Mouse (Mus musculus) CH12.LX (cell line): ENCODE measurements around the gene Irak4. TPM values are rescaled to one million over a fixed set of nuclear protein-coding genes. Genes with fewer than 3 reads are reported as not detected.
A peak's percentile ranks its signal among the peaks of the same experiment; 100 is the strongest.

Source experiments
- DNase-seq: peaks from one replicate; pipeline ENCODE4 v3.0.0-alpha.2; 2013; ENCODE audit errors: extremely low read depth
- H3K27ac ChIP-seq: 2 replicates; pipeline ENCODE4 v1.5.1; 2012; ENCODE audit warnings: low read depth, mild to moderate bottlenecking, control low read depth, moderate library complexity; ENCODE audit not compliant: insufficient read depth
- H3K27me3 ChIP-seq: replicated peaks from 2 replicates; pipeline ENCODE3; 2012; ENCODE audit warnings: inconsistent platforms
- H3K36me3 ChIP-seq, 2 experiments: replicated peaks in 1 of 2; 2 replicates each; pipeline versions ENCODE3 to v1.6.1; 2012; ENCODE audit warnings: inconsistent platforms in 1 of 2, low read length in 1 of 2, mild to moderate bottlenecking in 1 of 2, mixed read lengths in 1 of 2, moderate library complexity in 1 of 2; ENCODE audit not compliant: control insufficient read depth in 1 of 2, insufficient read depth in 1 of 2
- H3K4me1 ChIP-seq, 2 experiments: 2 replicates each; pipeline ENCODE4 v1.6.1; 2012; ENCODE audit warnings: inconsistent platforms in 1 of 2, moderate library complexity in 1 of 2; ENCODE audit not compliant: insufficient read depth in 2 of 2, control insufficient read depth in 1 of 2
- H3K4me2 ChIP-seq: 2 replicates; pipeline ENCODE4 v1.6.1; 2012; ENCODE audit warnings: low read depth, mild to moderate bottlenecking, control low read depth; ENCODE audit not compliant: poor library complexity, insufficient read depth, severe bottlenecking
- H3K4me3 ChIP-seq, 3 experiments: fragments of 150-350 bp in 1 of 3; sonication (generic) in 1 of 3; replicated peaks in 1 of 3; 2 replicates each; pipeline versions ENCODE3 to v1.5.1; 2011 to 2012; ENCODE audit warnings: low read depth in 2 of 3, low read length in 2 of 3, mild to moderate bottlenecking in 2 of 3, moderate library complexity in 2 of 3, control low read depth in 1 of 3, improper control_type of control experiment in 1 of 3, inconsistent platforms in 1 of 3, mixed read lengths in 1 of 3; ENCODE audit not compliant: poor library complexity in 1 of 3
- H3K79me2 ChIP-seq: replicated peaks from 2 replicates; pipeline ENCODE4 v1.6.1; 2012; ENCODE audit warnings: mild to moderate bottlenecking, moderate library complexity; ENCODE audit not compliant: control insufficient read depth, poor library complexity, insufficient read depth, severe bottlenecking; ENCODE audit errors: extremely low read depth
- H3K9ac ChIP-seq: 2 replicates; pipeline ENCODE4 v1.6.1; 2012; ENCODE audit warnings: low read depth, mild to moderate bottlenecking, control low read depth, moderate library complexity; ENCODE audit not compliant: insufficient read depth
- H3K9me3 ChIP-seq: replicated peaks from 2 replicates; pipeline ENCODE3; 2012; ENCODE audit warnings: low read length, inconsistent platforms, mixed read lengths
- BHLHE40 ChIP-seq: IDR thresholded peaks from 2 replicates; pipeline ENCODE4 v1.6.1; 2011; ENCODE audit warnings: mild to moderate bottlenecking, low read depth, low read length, improper control_type of control experiment
- CHD1 ChIP-seq: IDR thresholded peaks from 2 replicates; pipeline ENCODE4 v1.6.1; 2012; ENCODE audit warnings: low read depth, low read length, improper control_type of control experiment, inconsistent platforms
- CTCF ChIP-seq, 2 experiments: IDR thresholded peaks in 1 of 2; conservative IDR thresholded peaks in 1 of 2; 2 replicates each; pipeline ENCODE4 v1.5.1; 2011 to 2012; ENCODE audit warnings: low read depth in 2 of 2, low read length in 2 of 2, improper control_type of control experiment in 1 of 2, inconsistent platforms in 1 of 2, mild to moderate bottlenecking in 1 of 2, moderate library complexity in 1 of 2
- EP300 ChIP-seq: IDR thresholded peaks from 2 replicates; pipeline ENCODE4 v1.6.1; 2011; ENCODE audit warnings: low read length, improper control_type of control experiment
- ETS1 ChIP-seq: conservative IDR thresholded peaks from 2 replicates; pipeline ENCODE4 v1.6.1; 2012; ENCODE audit warnings: low read depth, mild to moderate bottlenecking, inconsistent platforms, low read length, improper control_type of control experiment, moderate library complexity
- IRF4 ChIP-seq: IDR thresholded peaks from 2 replicates; pipeline ENCODE4 v1.6.1; 2014; ENCODE audit warnings: low read depth, mild to moderate bottlenecking, inconsistent platforms, low read length, improper control_type of control experiment
- JUND ChIP-seq: conservative IDR thresholded peaks from 2 replicates; pipeline ENCODE4 v1.6.1; 2011; ENCODE audit warnings: low read depth, low read length, improper control_type of control experiment
- MAFK ChIP-seq: IDR thresholded peaks from 2 replicates; pipeline ENCODE4 v1.6.1; 2011; ENCODE audit warnings: low read length, improper control_type of control experiment; ENCODE audit not compliant: insufficient replicate concordance
- MAZ ChIP-seq: IDR thresholded peaks from 2 replicates; pipeline ENCODE4 v1.6.1; 2012; ENCODE audit warnings: low read depth, mild to moderate bottlenecking, inconsistent platforms, low read length, improper control_type of control experiment, moderate library complexity
- MEF2A ChIP-seq: IDR thresholded peaks from 2 replicates; pipeline ENCODE4 v1.6.1; 2014; ENCODE audit warnings: low read depth, mild to moderate bottlenecking, inconsistent platforms, low read length, improper control_type of control experiment, borderline replicate concordance
- MXI1 ChIP-seq: IDR thresholded peaks from 2 replicates; pipeline ENCODE4 v1.6.1; 2011; ENCODE audit warnings: mild to moderate bottlenecking, low read depth, low read length, improper control_type of control experiment
- MYC ChIP-seq: IDR thresholded peaks from 2 replicates; pipeline ENCODE4 v1.6.1; 2011; ENCODE audit warnings: low read depth, mild to moderate bottlenecking, improper control_type of control experiment, low read length
- NELFE ChIP-seq: IDR thresholded peaks from 2 replicates; pipeline ENCODE4 v1.6.1; 2011; ENCODE audit warnings: low read depth, low read length, improper control_type of control experiment
- PAX5 ChIP-seq: IDR thresholded peaks from 2 replicates; pipeline ENCODE4 v1.6.1; 2012; ENCODE audit warnings: low read length, inconsistent platforms, mixed read lengths
- POLR2AphosphoS2 ChIP-seq: IDR thresholded peaks from 2 replicates; pipeline ENCODE4 v1.6.1; 2011; ENCODE audit warnings: low read depth, low read length, improper control_type of control experiment
- SIN3A ChIP-seq: IDR thresholded peaks from 2 replicates; pipeline ENCODE4 v1.6.1; 2012; ENCODE audit warnings: low read length, improper control_type of control experiment, inconsistent platforms
- SMC3 ChIP-seq: IDR thresholded peaks from 2 replicates; pipeline ENCODE4 v1.6.1; 2011; ENCODE audit warnings: low read depth, low read length, improper control_type of control experiment
- TBP ChIP-seq: conservative IDR thresholded peaks from 2 replicates; pipeline ENCODE4 v1.6.1; 2011; ENCODE audit warnings: low read depth, low read length, improper control_type of control experiment
- USF1 ChIP-seq: IDR thresholded peaks from 2 replicates; pipeline ENCODE4 v1.6.1; 2014; ENCODE audit warnings: low read depth, mild to moderate bottlenecking, inconsistent platforms, low read length, improper control_type of control experiment
- USF2 ChIP-seq: conservative IDR thresholded peaks from 2 replicates; pipeline ENCODE4 v1.6.1; 2011; ENCODE audit warnings: low read depth, low read length, improper control_type of control experiment
- dilution Hi-C: fragments of 300-500 bp; cut with MboI; formaldehyde crosslinking; loops from 2 replicates; pipeline ENCODE4 v1.14.3; 2020; ENCODE audit warnings: low sequenced_read_pairs; ENCODE audit not compliant: extremely low pct_unique_long_range_greater_than_20kb, extremely low pct_ligation_motif_present
- in situ Hi-C: fragments of 300-500 bp; cut with MboI; formaldehyde crosslinking; loops from 3 replicates; pipeline ENCODE4 v1.14.3; 2019; ENCODE audit warnings: low sequenced_read_pairs, low pct_ligation_motif_present, low pct_unique_long_range_greater_than_20kb, mixed read lengths
- polyA plus RNA-seq: library from polyadenylated mRNA; unstranded; fragments of >175 nt; gene quantifications from 2 replicates; pipeline ENCODE4 v1.2.1, GENCODE M21; 2012; ENCODE audit warnings: low read depth; ENCODE audit not compliant: insufficient read length
- total RNA-seq, 2 experiments: library from RNA; depleted of rRNA; stranded (reverse); fragments of 300-350 nt in 1 of 2; fragments of >200 nt in 1 of 2; gene quantifications; 2 replicates each; pipeline ENCODE4 v1.2.3; 2012 to 2014

Irak4 gene
- total and polyA plus RNA-seq, 3 experiments = 7.6 to 15.3 (median 14.4) TPM

GRCm38 (mm10) chr15:94582000-94582593 lies 38.7 kb downstream of the Irak4 start:
- Histone ChIP-seq H3K4me3 (no peak overlapping the region), H3K79me2 (peaks cover 14% of the 10 kb centered on the region), H3K27me3 (no peaks in the 10 kb centered on the region), H3K9me3 (no peaks in the 10 kb centered on the region)
- no peak for TF ChIP-seq MXI1
- TF ChIP-seq MYC = no peak
- TF ChIP-seq MAFK = peak; percentile 78
- TF ChIP-seq, all 38 proteins: peak for 1
- no peak for DNase-seq
- in situ Hi-C loops = no loop called here
- peaks cover 0 to 8% of the 10 kb centered on the region in 2 experiments; a peak in 2 of 4 replicates for H3K4me1 ChIP-seq
- H3K4me2 ChIP-seq = no peak overlapping the region
- H3K27ac ChIP-seq = no peak overlapping the region
- peaks cover 62 to 81% of the 10 kb centered on the region in 2 experiments for H3K36me3 ChIP-seq
- no peak overlapping the region for H3K9ac ChIP-seq
- dilution Hi-C loops = no loop called here

- Histone ChIP-seq H3K9me3 (no peaks in the 10 kb centered on the region), H3K4me2 (no peak overlapping the region), H3K4me3 (no peak overlapping the region), H3K79me2 (peaks cover 18% of the 10 kb centered on the region), H3K9ac (no peak overlapping the region), H3K27ac (no peak overlapping the region), H3K36me3 (peaks cover 59 to 75% of the 10 kb centered on the region in 2 experiments), H3K27me3 (no peaks in the 10 kb centered on the region), H3K4me1 (peaks cover 0 to 12% of the 10 kb centered on the region in 2 experiments; a peak in 2 of 4 replicates)
- in situ Hi-C loops (no loop called here), dilution Hi-C loops (no loop called here)
- DNase-seq = no peak
- TF ChIP-seq USF1 = no peak
- no peak for TF ChIP-seq SIN3A
- no peak for TF ChIP-seq CHD1
- no peak for TF ChIP-seq CTCF (conservative IDR thresholded peaks at IDR 0.05 in 1 of 2, IDR thresholded peaks at IDR 0.05 in 1 of 2; ENCODE audit: low read depth in 2 of 2, low read length in 2 of 2)
- TF ChIP-seq USF2 = no peak
- no peak for TF ChIP-seq JUND
- no peak for TF ChIP-seq BHLHE40
- TF ChIP-seq ETS1 = no peak
- TF ChIP-seq EP300 = no peak
- TF ChIP-seq PAX5 = no peak
- no peak for TF ChIP-seq POLR2AphosphoS2
- no peak for TF ChIP-seq NELFE
- no peak for TF ChIP-seq SMC3
- no peak for TF ChIP-seq MAZ
- TF ChIP-seq TBP = no peak
- TF ChIP-seq IRF4 = no peak
- TF ChIP-seq MEF2A = no peak
Measured at GRCm38 (mm10) chr15:94583153-94583552, 39.7 kb downstream of the Irak4 start.
